Mouse (Mus musculus): Measurements from ENCODE around the gene Ccr1l1.
"Not testable (repeated sequence)": the region's sequence is repeated elsewhere in the genome, so short reads cannot be mapped to it uniquely, and the experiment has no call there.

DNA sequence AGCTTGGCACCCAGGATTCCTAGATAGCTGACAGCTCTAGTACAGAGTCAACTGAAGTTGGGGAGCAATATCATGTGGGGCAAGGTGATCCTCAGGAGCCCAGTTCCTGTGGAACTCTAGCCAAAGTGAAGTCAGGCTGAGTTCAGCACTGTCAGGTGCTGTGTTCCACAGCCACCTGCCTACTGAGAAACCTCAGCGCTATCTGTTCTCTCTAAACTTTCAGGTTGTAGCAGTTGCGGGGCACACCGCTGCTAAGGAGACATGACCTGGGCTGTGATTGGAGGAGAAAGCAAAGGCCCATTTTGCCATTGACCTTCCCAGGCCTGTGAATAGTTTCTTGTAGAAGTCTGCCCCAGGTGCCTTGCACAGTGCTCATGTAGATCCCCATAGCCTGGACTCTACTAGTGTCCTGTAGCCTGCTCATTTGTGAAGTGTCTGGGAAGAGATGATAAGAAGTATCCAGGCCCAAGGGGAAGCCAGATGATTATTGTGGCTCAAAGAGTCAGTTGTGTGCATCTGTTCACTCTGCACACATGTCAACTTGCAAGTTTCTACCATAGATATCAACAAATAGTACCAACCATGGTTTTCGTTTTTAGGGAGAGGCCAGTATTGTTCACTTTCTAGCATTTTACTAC is 11.2 kb downstream of the Ccr1l1 start:
- TF ChIP-seq CTCF (IDR thresholded peaks at IDR 0.05; ENCODE audit: borderline replicate concordance, extremely low read depth, insufficient read depth, insufficient read length); POLR2A (IDR thresholded peaks at IDR 0.05; ENCODE audit: borderline replicate concordance, extremely low read depth, insufficient read depth, insufficient read length, poor library complexity, severe bottlenecking): not testable (repeated sequence)
